Mouse (Mus musculus) heart, embryonic 11.5 days (tissue): Measurements from ENCODE around the gene Mob2. TPM values are rescaled to one million over a fixed set of nuclear protein-coding genes. Genes with fewer than 3 reads are reported as not detected.

Experiments
- ATAC-seq: fragments of 200-750 bp; cut with Nextera tagmentation; replicated peaks from 2 replicates; pipeline ENCODE4 v1.8.0; 2017; ENCODE audit warnings: moderate library complexity; ENCODE audit not compliant: insufficient number of reproducible peaks, low FRiP score, low TSS enrichment
- H3K27ac ChIP-seq: fragments of 300-500 bp; sonication (generic); 2 replicates; pipeline ENCODE4 v1.5.1; 2014; ENCODE audit warnings: mild to moderate bottlenecking, low read depth, low read length
- H3K27me3 ChIP-seq: fragments of 300-500 bp; sonication (generic); 2 replicates; pipeline ENCODE4 v1.6.1; 2014; ENCODE audit warnings: mild to moderate bottlenecking, low read length, mixed read lengths; ENCODE audit not compliant: control insufficient read depth, insufficient read depth
- H3K36me3 ChIP-seq: fragments of 300-500 bp; sonication (generic); 2 replicates; pipeline ENCODE4 v1.6.1; 2014; ENCODE audit warnings: mild to moderate bottlenecking, low read length, moderate library complexity, mixed read lengths; ENCODE audit not compliant: control insufficient read depth, insufficient read depth
- H3K4me1 ChIP-seq: fragments of 300-500 bp; sonication (generic); 2 replicates; pipeline ENCODE4 v1.6.1; 2014; ENCODE audit warnings: low read length; ENCODE audit not compliant: control insufficient read depth, insufficient read depth
- H3K4me2 ChIP-seq: fragments of 300-500 bp; sonication (generic); 2 replicates; pipeline ENCODE4 v1.6.1; 2014; ENCODE audit warnings: mild to moderate bottlenecking, moderate library complexity
- H3K4me3 ChIP-seq: fragments of 300-500 bp; sonication (generic); 2 replicates; pipeline ENCODE4 v1.5.1; 2014; ENCODE audit warnings: low read depth, low read length
- H3K9ac ChIP-seq: fragments of 300-500 bp; sonication (generic); 2 replicates; pipeline ENCODE4 v1.6.1; 2014; ENCODE audit warnings: mild to moderate bottlenecking, low read depth, low read length, moderate library complexity
- H3K9me3 ChIP-seq: fragments of 300-500 bp; sonication (generic); replicated peaks from 2 replicates; pipeline ENCODE4 v1.6.1; 2016; ENCODE audit warnings: low read length; ENCODE audit not compliant: control insufficient read depth
- WGBS: fragments of 180-500 bp; shearing (Covaris S2); extraction: QIAGEN DNeasy Blood & Tissue Kit; methylation state at CpG from one replicate; pipeline ENCODE4 v1.1.7; 2014; ENCODE audit not compliant: insufficient replicate concordance; 5-methylcytosine and 5-hydroxymethylcytosine counted together
- polyA plus RNA-seq: library from polyadenylated mRNA; unstranded; fragments of >200 nt; fragmentation: Nextera tagmentation; extraction: Ambion mirVana; gene quantifications from 2 replicates; pipeline ENCODE4 v1.2.1, GENCODE M21; 2014

The Mob2 gene
- polyA plus RNA-seq, 1 experiment from 2014 or later, result 50.3 TPM

DNA sequence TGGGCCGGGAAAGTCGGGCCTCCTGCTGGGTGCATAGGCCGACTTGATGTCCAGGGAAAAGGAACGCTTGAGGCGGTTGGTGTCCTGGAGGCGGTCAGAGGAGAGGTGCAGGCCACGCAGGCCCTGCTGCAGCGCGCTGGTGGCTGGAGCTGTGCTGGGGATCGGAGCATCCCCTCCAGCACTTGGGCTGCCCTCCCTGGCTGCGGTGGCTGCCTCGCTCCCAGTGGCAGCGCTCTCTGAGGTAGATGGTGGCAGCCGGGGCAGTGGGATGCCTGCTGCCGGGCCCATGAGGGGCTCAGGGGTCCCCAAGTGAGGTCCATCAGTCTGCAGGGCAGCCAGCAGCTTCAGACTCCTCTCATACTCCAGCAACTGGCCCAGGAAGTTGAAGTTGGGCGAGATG is 21.7 kb upstream of the Mob2 start:
- no peaks in the 10 kb centered on the region for H3K9me3 ChIP-seq
- H3K4me2 ChIP-seq, result peak overlapping the region; percentile 55
- ATAC-seq, result no peak
- H3K27me3 ChIP-seq, result peaks cover 44% of the 10 kb centered on the region
- peaks cover 2% of the 10 kb centered on the region; the same call in 1 of the 2 replicates for H3K36me3 ChIP-seq
- WGBS, result 27% methylated on average over 13 of the region's 16 CpGs
- no peak overlapping the region for H3K9ac ChIP-seq
- H3K4me3 ChIP-seq, result peak overlapping the region; percentile 25; the same call in 1 of the 2 replicates
- peaks cover 20% of the 10 kb centered on the region for H3K4me1 ChIP-seq
- no peak overlapping the region for H3K27ac ChIP-seq

DNA sequence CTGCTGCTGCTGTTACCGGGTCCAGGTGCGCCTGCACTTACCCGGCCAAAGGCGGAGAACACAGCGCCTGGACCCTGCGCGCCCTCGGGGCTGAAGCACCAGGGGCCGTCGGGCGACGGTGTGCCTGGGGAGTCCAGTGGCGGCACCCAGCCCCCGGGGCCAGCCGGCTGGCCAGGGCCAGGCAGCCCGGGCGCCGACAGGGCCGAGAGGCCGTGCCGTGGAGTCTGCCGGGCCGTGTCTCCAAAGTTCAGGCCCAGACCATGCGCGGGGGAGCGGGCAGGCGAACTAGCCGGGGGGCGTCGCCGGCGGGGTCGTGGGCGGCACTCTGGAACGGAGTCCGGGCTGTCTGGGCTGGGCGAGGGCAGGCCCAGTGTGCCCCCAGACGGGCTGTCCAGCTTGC is 21.3 kb upstream of the Mob2 start:
- no peaks in the 10 kb centered on the region for H3K9me3 ChIP-seq
- H3K36me3 ChIP-seq, result peaks cover 2% of the 10 kb centered on the region; the same call in 1 of the 2 replicates
- WGBS, result 6% methylated on average over 37 of the region's 38 CpGs
- peaks cover 44% of the 10 kb centered on the region for H3K27me3 ChIP-seq
- H3K4me1 ChIP-seq, result peaks cover 20% of the 10 kb centered on the region
- H3K4me2 ChIP-seq, result peak overlapping the region; percentile 55
- H3K4me3 ChIP-seq, result peak overlapping the region; percentile 25; the same call in 1 of the 2 replicates
- no peak overlapping the region for H3K9ac ChIP-seq
- no peak for ATAC-seq
- H3K27ac ChIP-seq, result no peak overlapping the region

DNA sequence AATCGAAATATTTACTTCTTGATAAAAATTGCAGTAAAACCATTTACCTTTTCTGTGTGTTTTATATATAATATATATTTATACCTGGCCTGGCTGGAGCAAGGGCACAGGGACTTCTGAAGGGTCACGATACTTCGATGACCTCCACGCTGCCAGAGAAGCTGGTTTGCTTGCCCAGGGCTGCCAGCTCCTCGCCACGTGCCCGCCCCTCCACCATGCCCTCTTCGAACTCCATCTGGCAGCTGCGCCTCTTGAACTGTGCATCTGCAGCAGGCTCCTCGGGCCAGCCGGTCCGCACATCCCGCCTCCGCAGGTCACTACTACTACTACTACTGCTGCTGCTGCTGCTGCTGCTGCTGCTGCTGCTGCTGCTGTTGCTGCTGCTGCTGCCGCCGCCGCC is 20.9 kb upstream of the Mob2 start:
- Histone ChIP-seq H3K4me3 (peak overlapping the region; percentile 25; the same call in 1 of the 2 replicates), H3K4me1 (peaks cover 25% of the 10 kb centered on the region), H3K36me3 (peaks cover 2% of the 10 kb centered on the region; the same call in 1 of the 2 replicates), H3K27me3 (peaks cover 44% of the 10 kb centered on the region), H3K27ac (no peak overlapping the region), H3K9me3 (no peaks in the 10 kb centered on the region), H3K4me2 (peak overlapping the region; percentile 55), H3K9ac (no peak overlapping the region)
- ATAC-seq, result no peak
- WGBS, result 37% methylated on average over 15 of the region's 17 CpGs

DNA sequence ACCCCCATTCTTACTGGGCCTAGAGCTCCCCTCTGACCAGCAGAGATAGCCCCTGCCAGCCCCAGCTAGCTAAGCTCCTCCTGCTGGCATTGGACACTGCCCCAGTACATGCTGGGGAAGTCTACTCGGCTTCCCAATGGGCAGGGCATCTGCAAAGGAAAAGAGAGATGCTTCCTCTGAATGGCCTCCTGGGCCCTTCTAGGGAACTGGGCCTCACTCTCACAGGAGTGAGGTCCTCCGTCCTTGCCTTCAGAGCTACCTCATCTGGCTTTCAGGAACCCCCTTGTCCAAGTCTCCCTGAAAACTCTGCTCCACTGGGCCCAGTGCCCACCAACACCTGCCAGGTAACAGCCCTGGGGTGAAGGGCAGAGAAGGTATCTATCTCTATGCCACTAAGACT is 20.0 kb upstream of the Mob2 start:
- Histone ChIP-seq H3K9ac (no peak overlapping the region), H3K27me3 (peaks cover 44% of the 10 kb centered on the region), H3K4me1 (peaks cover 20% of the 10 kb centered on the region), H3K36me3 (peaks cover 2% of the 10 kb centered on the region; the same call in 1 of the 2 replicates), H3K4me2 (no peak overlapping the region), H3K27ac (no peak overlapping the region), H3K4me3 (no peak overlapping the region), H3K9me3 (no peaks in the 10 kb centered on the region)
- ATAC-seq, result no peak
- whole genome bisulfite sequencing, result 60% methylated on average over 2 of the region's 2 CpGs

DNA sequence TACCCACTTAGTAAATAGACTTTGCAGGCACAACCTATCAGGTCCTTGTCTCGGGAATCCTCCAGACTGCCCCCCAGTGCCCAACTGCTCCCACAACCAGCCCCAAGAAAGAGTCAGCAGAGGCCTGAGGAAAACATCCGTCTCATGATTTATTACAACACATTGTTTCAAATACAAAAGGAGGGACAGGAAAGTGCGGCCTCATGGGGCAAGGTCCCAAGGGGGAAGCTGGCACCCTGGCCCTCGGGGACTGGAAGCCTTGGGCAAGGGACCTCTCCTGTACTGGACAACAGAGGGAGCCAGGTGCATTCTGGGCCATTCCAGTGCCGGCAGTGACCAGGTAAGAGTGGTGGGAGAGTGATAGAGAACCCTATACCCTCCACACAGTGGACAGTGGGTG is 18.5 kb upstream of the Mob2 start:
- H3K36me3 ChIP-seq, result peaks cover 2% of the 10 kb centered on the region; the same call in 1 of the 2 replicates

DNA sequence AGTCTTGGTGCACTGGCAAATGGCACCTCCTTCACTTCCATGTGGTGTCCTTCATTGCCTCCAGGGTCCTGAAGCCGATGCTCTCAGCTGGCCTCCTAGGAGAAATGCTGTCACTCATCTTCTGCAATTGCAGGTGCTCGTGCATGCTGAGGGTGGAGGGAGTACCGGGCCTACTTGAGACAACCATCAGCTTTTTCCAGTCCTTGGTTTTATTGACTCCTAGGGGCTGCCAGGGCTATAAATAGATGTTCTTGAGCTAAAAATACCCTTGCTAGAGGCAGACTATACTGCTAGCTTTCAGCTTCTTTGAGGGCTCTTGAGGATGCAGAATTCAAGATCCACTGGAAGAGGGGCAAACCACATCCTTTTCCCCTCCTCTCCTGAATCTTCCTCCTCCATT is 16.3 kb upstream of the Mob2 start:
- 59% methylated on average over 3 of the region's 3 CpGs for WGBS
- H3K9me3 ChIP-seq, result no peaks in the 10 kb centered on the region
- H3K27ac ChIP-seq, result no peak overlapping the region
- H3K36me3 ChIP-seq, result peaks cover 2% of the 10 kb centered on the region; the same call in 1 of the 2 replicates
- H3K9ac ChIP-seq, result no peak overlapping the region
- H3K4me2 ChIP-seq, result no peak overlapping the region
- no peak for ATAC-seq
- no peak overlapping the region for H3K4me3 ChIP-seq
- peaks cover 29% of the 10 kb centered on the region for H3K27me3 ChIP-seq
- H3K4me1 ChIP-seq, result peaks cover 9% of the 10 kb centered on the region

More for the DNA sequence above, 18.5 kb upstream of the Mob2 start:
- 65% methylated on average over 5 of the region's 5 CpGs for WGBS
- Histone ChIP-seq H3K4me1 (peaks cover 14% of the 10 kb centered on the region), H3K27me3 (peaks cover 48% of the 10 kb centered on the region), H3K9ac (no peak overlapping the region), H3K27ac (no peak overlapping the region), H3K9me3 (no peaks in the 10 kb centered on the region), H3K4me3 (no peak overlapping the region), H3K4me2 (no peak overlapping the region)
- ATAC-seq, result no peak

DNA sequence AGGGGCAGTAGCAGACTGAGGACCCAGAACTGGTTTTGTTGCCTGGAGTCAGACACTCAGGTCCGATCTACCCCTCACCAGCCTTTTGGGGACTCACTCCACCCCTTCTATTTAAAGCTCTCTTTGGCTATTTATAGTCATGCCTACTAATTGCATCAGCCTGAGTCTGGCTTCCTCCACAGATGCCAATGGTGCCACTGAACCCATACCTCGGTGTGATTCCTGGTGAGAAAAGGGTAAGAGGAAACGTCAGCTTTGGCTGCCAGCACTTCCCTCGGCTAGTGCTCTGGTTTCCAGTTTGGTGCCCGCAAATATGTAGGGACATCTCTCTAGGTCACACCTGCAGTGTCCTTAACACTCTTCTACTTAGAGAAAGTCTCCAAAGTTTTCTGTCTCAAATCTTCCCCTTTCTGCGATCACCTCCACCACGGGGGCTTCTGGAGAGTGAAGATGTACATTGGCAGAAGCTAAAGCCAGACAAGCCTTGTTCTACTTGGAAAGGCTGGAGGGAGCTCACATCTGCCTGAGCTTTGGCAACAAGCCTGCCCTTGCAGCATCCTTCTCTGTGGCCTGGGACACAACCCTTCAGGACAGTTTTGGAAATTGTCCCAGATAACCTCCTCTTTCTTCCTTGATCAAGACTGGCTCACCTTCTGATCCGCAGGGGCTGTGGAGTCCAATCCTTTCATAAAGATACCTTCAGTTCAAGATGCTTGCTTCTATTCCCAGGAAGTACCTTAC is 13.5 kb upstream of the Mob2 start:
- H3K27me3 ChIP-seq, result peaks cover 8% of the 10 kb centered on the region
- H3K4me2 ChIP-seq, result no peak overlapping the region
- H3K36me3 ChIP-seq, result no peaks in the 10 kb centered on the region
- 56% methylated on average over 8 of the region's 8 CpGs for WGBS
- H3K9ac ChIP-seq, result no peak overlapping the region
- H3K4me3 ChIP-seq, result no peak overlapping the region
- peaks cover 9% of the 10 kb centered on the region; the same call in 1 of the 2 replicates for H3K4me1 ChIP-seq
- H3K9me3 ChIP-seq, result no peaks in the 10 kb centered on the region
- no peak for ATAC-seq
- no peak overlapping the region for H3K27ac ChIP-seq

DNA sequence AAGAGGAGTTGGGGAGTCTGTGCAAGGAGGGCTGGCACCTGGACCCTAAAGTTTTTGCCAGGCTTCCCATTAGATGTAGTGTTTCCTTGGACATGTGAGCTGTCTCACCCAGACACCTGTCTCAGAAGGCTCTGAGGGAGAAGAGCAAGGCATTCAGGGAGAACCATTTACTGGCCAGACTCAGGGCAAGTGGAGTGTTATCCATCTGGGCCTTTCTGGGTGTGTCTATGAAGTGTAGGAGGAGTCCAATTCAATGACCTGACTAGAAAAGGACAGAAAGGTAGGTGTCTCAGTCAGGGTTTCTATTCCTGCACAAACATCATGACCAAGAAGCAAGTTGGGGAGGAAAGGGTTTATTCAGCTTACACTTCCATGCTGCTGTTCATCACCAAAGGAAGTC is 10.9 kb upstream of the Mob2 start:
- H3K27ac ChIP-seq, result no peak overlapping the region
- H3K36me3 ChIP-seq, result no peaks in the 10 kb centered on the region
- ATAC-seq, result no peak
- H3K9me3 ChIP-seq, result no peaks in the 10 kb centered on the region
- H3K9ac ChIP-seq, result no peak overlapping the region
- peaks cover 7% of the 10 kb centered on the region for H3K27me3 ChIP-seq
- peaks cover 4% of the 10 kb centered on the region; the same call in 1 of the 2 replicates for H3K4me1 ChIP-seq
- H3K4me3 ChIP-seq, result no peak overlapping the region
- no peak overlapping the region for H3K4me2 ChIP-seq

DNA sequence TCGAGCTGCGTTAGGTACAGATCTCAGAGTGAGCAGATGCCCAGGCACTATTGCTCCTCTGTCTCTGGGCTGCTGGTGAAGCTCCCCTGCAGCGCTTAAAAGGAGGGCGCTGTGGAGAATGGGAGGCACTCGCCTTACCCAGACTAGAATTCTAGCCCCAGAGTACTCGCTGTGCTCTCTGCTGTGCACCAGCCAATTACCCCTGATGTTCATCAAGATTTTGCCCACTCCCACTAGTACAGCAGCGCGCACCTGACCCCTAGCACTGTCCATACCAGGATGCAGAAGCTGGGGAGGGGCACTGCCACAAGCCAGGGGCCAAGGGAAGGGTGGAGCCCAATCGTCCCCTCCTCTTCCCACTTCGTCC is 10.3 kb upstream of the Mob2 start:
- H3K27me3 ChIP-seq, result peaks cover 7% of the 10 kb centered on the region
- no peak overlapping the region for H3K27ac ChIP-seq
- H3K36me3 ChIP-seq, result no peaks in the 10 kb centered on the region
- H3K4me2 ChIP-seq, result peak overlapping the region; percentile 54
- H3K4me1 ChIP-seq, result peaks cover 4% of the 10 kb centered on the region; the same call in 1 of the 2 replicates
- peak overlapping the region; percentile 10; the same call in 1 of the 2 replicates for H3K4me3 ChIP-seq
- WGBS, result 8% methylated on average over 9 of the region's 10 CpGs
- no peak overlapping the region for H3K9ac ChIP-seq
- H3K9me3 ChIP-seq, result no peaks in the 10 kb centered on the region
- ATAC-seq, result no peak
